Mouse (Mus musculus): ENCODE data around the gene Zfp553. TPM values are rescaled to one million over a fixed set of nuclear protein-coding genes. Genes with fewer than 3 reads are reported as not detected.

Zfp553 gene
- polyA plus RNA-seq, 1 experiment from 2014 or later = 45.2 TPM

DNA sequence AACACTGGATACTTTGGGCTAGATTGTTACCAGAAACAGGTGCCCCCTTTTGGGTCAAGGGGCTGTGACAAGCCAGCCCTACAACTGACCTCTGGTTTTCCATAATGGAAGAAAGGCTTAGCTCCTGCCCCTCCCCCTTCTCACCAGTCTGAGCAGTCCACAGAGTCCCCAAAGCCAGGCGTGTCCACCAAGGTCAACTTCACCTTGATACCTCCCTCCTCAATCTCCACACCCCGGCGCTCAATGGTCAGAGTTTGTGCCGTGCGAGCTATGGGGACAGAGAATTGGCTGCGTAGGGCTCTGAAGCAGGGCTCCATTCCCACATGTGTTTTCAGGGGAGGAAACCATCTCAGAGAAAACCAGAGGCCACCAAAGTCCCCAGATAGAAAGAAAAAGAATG is 15.4 kb upstream of the Zfp553 start:
- Histone ChIP-seq H3K36me3 (ENCODE audit: insufficient read depth, low read length) (no peaks in the 10 kb centered on the region), H3K9ac (replicated peaks; ENCODE audit: low read length) (no peak overlapping the region), H3K9me3 (ENCODE audit: low read length) (no peaks in the 10 kb centered on the region), H3K4me2 (replicated peaks; ENCODE audit: low read depth, low read length) (no peak overlapping the region), H3K27ac (ENCODE audit: low read length) (no peak overlapping the region), H3K4me3 (ENCODE audit: low read length) (no peak overlapping the region), H3K27me3 (ENCODE audit: insufficient read depth, low read length) (no peaks in the 10 kb centered on the region), H3K4me1 (ENCODE audit: insufficient read depth, low read length) (peaks cover 6% of the 10 kb centered on the region)
- 92% methylated on average over 6 of the region's 6 CpGs for WGBS
- ATAC-seq (ENCODE audit: low FRiP score, low TSS enrichment) = no peak

DNA sequence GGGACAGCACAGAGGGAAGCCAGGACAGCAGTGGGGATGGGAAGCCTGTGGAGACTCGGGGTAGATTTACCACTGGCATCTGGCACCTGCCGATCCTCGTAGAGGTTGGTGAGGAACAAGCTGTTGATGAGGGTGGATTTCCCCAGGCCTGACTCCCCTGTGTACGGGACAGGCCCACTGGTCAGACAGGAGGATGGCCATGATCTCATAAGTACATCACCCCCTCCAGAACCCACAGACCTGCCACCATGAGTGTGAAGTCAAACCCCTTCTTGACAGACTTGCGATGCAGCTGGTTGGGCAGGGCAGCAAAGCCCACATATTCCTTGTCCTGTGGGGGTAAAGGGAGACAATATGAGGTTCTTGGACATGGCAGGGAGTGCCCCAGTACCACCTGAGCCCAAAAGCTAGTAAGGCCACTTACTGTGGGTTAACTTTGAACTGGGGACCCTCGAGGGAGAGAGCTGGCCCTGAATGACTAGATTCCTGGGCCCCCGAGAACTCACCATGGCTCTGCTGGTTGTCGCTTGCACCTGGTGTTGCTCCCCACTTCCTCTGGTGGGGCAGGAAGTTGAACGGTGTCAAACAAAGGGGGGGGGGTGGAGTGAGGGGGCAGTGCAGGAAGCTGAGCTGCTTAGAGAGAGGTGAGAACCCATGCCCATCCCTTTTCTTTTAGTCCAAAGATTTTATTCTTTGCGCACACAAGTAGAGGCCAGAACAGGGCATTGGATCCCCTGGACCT is 14.8 kb upstream of the Zfp553 start:
- 79% methylated on average over 10 of the region's 10 CpGs for WGBS
- H3K27me3 ChIP-seq (ENCODE audit: insufficient read depth, low read length) = no peaks in the 10 kb centered on the region

DNA sequence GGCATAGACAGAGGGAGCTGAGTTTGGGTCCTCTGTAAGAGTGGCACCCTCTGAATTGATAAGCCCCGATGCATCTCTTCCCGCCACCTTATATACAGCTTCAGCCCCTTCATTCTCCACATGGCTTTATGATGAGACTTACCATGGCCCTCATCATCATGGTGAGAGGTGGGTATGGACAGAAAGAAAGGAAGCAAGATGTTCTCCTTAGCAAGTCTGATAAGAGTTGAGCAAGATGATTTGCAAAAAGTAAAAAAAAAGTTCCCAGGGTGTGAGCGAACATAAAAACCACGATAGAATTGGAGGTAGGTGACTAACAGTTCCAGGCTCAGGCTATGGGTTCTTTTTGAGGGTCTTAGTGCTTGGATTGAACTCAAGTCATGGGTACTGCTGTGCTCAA is 14.2 kb upstream of the Zfp553 start:
- H3K9me3 ChIP-seq (ENCODE audit: low read length) = no peaks in the 10 kb centered on the region
- ATAC-seq (ENCODE audit: low FRiP score, low TSS enrichment) = no peak
- H3K4me2 ChIP-seq (replicated peaks; ENCODE audit: low read depth, low read length) = no peak overlapping the region
- no peak overlapping the region for H3K27ac ChIP-seq (ENCODE audit: low read length)
- no peak overlapping the region for H3K9ac ChIP-seq (replicated peaks; ENCODE audit: low read length)
- H3K36me3 ChIP-seq (ENCODE audit: insufficient read depth, low read length) = no peaks in the 10 kb centered on the region
- H3K4me1 ChIP-seq (ENCODE audit: insufficient read depth, low read length) = peaks cover 6% of the 10 kb centered on the region
- no peak overlapping the region for H3K4me3 ChIP-seq (ENCODE audit: low read length)
- H3K27me3 ChIP-seq (ENCODE audit: insufficient read depth, low read length) = no peaks in the 10 kb centered on the region
- 86% methylated on average over 4 of the region's 4 CpGs for WGBS

More for the DNA sequence above, 14.8 kb upstream of the Zfp553 start:
- Histone ChIP-seq H3K9ac (replicated peaks; ENCODE audit: low read length) (no peak overlapping the region), H3K9me3 (ENCODE audit: low read length) (no peaks in the 10 kb centered on the region), H3K4me1 (ENCODE audit: insufficient read depth, low read length) (peaks cover 6% of the 10 kb centered on the region), H3K27ac (ENCODE audit: low read length) (no peak overlapping the region), H3K36me3 (ENCODE audit: insufficient read depth, low read length) (no peaks in the 10 kb centered on the region), H3K4me2 (replicated peaks; ENCODE audit: low read depth, low read length) (no peak overlapping the region), H3K4me3 (ENCODE audit: low read length) (no peak overlapping the region)
- ATAC-seq (ENCODE audit: low FRiP score, low TSS enrichment) = no peak

DNA sequence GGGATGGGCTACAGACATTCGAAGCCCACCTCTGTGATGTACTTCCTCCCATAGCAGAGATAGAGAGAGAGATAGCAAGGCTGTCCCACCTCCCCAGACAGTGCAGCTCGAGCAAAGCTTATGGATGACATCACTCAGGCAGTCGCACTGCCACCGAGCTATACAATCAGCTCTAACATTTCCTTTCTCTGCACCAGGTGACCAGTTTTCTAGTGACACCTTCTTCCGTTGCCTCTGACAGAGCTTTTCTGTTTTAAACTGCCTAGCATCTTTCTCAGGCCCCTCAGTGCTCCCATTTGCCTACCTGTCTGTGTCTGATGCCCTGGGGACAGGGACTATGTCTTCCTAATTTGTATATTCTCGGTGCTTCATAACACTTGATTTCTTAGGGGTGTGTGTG is 12.4 kb upstream of the Zfp553 start:
- no peak for ATAC-seq (ENCODE audit: low FRiP score, low TSS enrichment)
- no peak overlapping the region for H3K4me2 ChIP-seq (replicated peaks; ENCODE audit: low read depth, low read length)
- no peaks in the 10 kb centered on the region for H3K9me3 ChIP-seq (ENCODE audit: low read length)
- H3K4me1 ChIP-seq (ENCODE audit: insufficient read depth, low read length) = no peaks in the 10 kb centered on the region
- H3K27ac ChIP-seq (ENCODE audit: low read length) = no peak overlapping the region
- WGBS = 84% methylated on average over 6 of the region's 6 CpGs
- H3K9ac ChIP-seq (replicated peaks; ENCODE audit: low read length) = no peak overlapping the region
- H3K27me3 ChIP-seq (ENCODE audit: insufficient read depth, low read length) = no peaks in the 10 kb centered on the region
- H3K4me3 ChIP-seq (ENCODE audit: low read length) = no peak overlapping the region
- no peaks in the 10 kb centered on the region for H3K36me3 ChIP-seq (ENCODE audit: insufficient read depth, low read length)

DNA sequence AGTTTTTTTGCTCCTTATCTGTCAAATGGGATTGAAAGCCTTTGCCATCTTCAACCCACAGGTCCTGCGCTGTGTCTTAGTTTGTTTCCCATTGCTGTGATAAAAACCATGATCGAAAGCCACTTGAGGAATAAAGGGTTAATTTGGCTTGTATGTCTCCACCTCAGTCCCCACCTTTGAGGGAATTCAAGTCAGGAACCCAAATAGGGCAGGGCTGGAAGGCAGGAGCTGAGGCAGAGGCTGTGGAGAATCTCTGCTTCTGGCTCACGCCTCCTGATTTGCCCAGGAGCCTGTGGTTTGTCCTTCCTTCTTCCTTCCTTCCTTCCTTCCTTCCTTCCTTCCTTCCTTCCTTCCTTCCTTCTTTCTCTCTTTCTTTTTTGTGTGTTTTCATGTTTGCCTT is 9.8 kb upstream of the Zfp553 start:
- Histone ChIP-seq H3K9ac (replicated peaks; ENCODE audit: low read length) (no peak overlapping the region), H3K4me2 (replicated peaks; ENCODE audit: low read depth, low read length) (no peak overlapping the region), H3K27ac (ENCODE audit: low read length) (no peak overlapping the region), H3K36me3 (ENCODE audit: insufficient read depth, low read length) (no peaks in the 10 kb centered on the region), H3K4me3 (ENCODE audit: low read length) (no peak overlapping the region), H3K27me3 (ENCODE audit: insufficient read depth, low read length) (no peaks in the 10 kb centered on the region), H3K9me3 (ENCODE audit: low read length) (no peaks in the 10 kb centered on the region), H3K4me1 (ENCODE audit: insufficient read depth, low read length) (no peaks in the 10 kb centered on the region)
- WGBS = 94% methylated on average over 3 of the region's 3 CpGs
- ATAC-seq (ENCODE audit: low FRiP score, low TSS enrichment) = no peak

DNA sequence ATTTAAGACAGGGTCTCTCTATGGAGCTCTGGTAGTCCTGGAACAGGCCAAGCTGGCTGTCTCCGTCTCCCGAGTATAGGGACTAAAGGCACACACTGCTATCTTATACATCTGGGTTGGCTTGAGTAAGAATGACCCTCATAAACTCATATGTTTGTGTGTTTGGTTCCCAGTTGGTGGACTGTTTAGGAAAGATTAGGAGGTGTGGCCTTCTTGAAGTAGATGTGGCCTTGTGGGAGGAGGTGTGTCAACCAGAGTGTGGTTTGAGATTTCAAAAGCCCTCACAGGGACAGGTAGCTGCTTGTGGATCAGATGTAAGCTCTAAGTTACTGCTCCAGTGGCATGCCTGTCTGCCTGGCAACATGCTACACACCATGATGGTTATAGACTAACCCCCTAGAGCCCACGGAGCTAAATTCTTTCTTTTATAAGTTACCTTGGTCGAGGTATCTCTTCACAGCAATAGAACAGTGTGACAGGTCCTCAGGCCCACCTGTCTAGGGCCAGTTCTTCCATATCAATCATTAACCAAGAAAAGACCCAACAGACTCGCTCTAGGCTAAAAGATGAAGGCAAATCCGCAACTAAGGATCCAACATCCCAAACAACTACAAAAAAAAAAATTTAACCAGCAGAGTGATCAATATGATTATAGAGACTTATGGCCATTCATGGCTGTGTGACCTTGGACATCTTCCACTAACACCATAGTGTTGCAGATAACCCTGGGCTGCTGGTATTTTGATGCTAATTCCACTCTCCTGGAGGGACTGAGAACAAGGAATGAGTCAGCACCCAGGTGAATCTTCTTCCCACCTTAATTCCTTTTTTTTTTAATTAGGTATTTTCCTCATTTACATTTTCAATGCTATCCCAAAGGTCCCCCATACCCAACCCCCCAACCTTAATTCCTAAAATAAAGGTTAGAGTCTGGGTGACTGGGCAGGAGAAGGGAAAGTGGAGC is 9.1 kb upstream of the Zfp553 start:
- WGBS = 83% methylated on average over 6 of the region's 6 CpGs
- Histone ChIP-seq H3K36me3 (ENCODE audit: insufficient read depth, low read length) (no peaks in the 10 kb centered on the region), H3K4me2 (replicated peaks; ENCODE audit: low read depth, low read length) (no peak overlapping the region), H3K9ac (replicated peaks; ENCODE audit: low read length) (no peak overlapping the region), H3K27ac (ENCODE audit: low read length) (no peak overlapping the region), H3K27me3 (ENCODE audit: insufficient read depth, low read length) (no peaks in the 10 kb centered on the region), H3K4me3 (ENCODE audit: low read length) (no peak overlapping the region), H3K9me3 (ENCODE audit: low read length) (no peaks in the 10 kb centered on the region), H3K4me1 (ENCODE audit: insufficient read depth, low read length) (no peaks in the 10 kb centered on the region)
- no peak for ATAC-seq (ENCODE audit: low FRiP score, low TSS enrichment)

DNA sequence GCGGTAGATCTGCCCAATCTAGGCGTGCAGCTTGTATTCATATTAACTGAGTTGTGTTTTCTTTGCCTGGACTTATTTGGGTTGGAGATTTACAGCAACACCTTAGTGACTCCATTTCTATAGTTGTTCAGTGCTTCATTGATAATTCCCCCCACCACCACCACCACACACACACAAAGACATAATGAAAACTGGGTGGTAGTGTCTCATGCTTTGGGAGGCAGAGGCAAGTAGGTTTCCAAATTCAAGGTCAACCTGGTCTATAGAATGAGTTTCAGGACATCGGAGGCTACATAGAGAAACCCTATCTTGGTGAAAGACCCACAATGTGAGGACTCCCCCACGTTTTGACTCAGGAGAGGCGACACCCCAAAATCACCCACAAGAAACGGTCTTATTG is 8.2 kb upstream of the Zfp553 start:
- H3K36me3 ChIP-seq (ENCODE audit: insufficient read depth, low read length) = peaks cover 4% of the 10 kb centered on the region; the same call in 1 of the 2 replicates
- H3K27me3 ChIP-seq (ENCODE audit: insufficient read depth, low read length) = no peaks in the 10 kb centered on the region
- no peak for ATAC-seq (ENCODE audit: low FRiP score, low TSS enrichment)
- H3K27ac ChIP-seq (ENCODE audit: low read length) = no peak overlapping the region
- no peak overlapping the region for H3K9ac ChIP-seq (replicated peaks; ENCODE audit: low read length)
- no peaks in the 10 kb centered on the region for H3K4me1 ChIP-seq (ENCODE audit: insufficient read depth, low read length)
- H3K4me3 ChIP-seq (ENCODE audit: low read length) = no peak overlapping the region
- H3K4me2 ChIP-seq (replicated peaks; ENCODE audit: low read depth, low read length) = no peak overlapping the region
- no peaks in the 10 kb centered on the region for H3K9me3 ChIP-seq (ENCODE audit: low read length)
- WGBS = 89% methylated on average over 6 of the region's 6 CpGs

DNA sequence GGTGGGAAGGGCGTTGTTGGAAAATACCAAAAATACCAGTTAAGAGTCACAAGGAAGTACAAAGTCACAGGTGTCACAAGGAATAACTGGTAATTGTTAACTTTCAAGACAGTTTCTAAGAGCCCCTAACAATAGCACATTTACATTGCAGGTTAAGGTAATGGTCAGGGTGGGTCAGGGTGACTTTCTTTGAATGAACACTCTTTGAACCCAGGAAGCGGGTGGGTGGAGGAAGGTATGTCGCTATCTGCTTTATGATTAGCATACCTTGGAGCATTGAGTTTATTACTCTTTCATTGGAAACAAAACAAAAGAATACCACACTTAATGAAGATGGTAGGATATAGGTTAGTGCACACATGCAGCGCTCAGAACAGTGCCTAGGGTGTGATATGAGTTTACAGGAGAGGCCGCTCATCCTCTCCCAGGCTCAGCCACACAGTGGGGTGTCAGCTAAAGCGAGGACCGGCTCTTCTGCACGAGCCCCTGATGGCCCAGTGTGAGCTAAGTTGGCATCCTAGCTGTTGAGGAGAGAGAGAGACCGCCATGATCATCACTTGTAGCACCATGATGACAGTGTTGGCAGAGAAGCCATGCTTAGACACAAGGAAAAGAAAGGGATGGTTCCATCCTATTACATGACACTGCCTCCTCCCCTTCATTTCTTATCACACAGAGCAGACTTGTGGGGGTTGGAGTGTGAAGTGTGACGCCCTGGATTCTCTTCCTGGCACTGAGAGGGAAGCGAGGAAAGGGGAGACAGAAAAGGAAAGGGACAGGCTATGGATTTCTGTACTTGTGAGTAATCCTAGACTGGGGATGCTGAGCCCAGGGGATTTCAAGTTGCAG is 7.5 kb upstream of the Zfp553 start:
- ATAC-seq (ENCODE audit: low FRiP score, low TSS enrichment) = no peak
- H3K4me1 ChIP-seq (ENCODE audit: insufficient read depth, low read length) = peaks cover 4% of the 10 kb centered on the region
- no peak overlapping the region for H3K4me2 ChIP-seq (replicated peaks; ENCODE audit: low read depth, low read length)
- WGBS = 83% methylated on average over 11 of the region's 11 CpGs
- no peak overlapping the region for H3K27ac ChIP-seq (ENCODE audit: low read length)
- H3K36me3 ChIP-seq (ENCODE audit: insufficient read depth, low read length) = peaks cover 4% of the 10 kb centered on the region; the same call in 1 of the 2 replicates
- no peak overlapping the region for H3K4me3 ChIP-seq (ENCODE audit: low read length)
- no peaks in the 10 kb centered on the region for H3K9me3 ChIP-seq (ENCODE audit: low read length)
- no peak overlapping the region for H3K9ac ChIP-seq (replicated peaks; ENCODE audit: low read length)
- H3K27me3 ChIP-seq (ENCODE audit: insufficient read depth, low read length) = no peaks in the 10 kb centered on the region

DNA sequence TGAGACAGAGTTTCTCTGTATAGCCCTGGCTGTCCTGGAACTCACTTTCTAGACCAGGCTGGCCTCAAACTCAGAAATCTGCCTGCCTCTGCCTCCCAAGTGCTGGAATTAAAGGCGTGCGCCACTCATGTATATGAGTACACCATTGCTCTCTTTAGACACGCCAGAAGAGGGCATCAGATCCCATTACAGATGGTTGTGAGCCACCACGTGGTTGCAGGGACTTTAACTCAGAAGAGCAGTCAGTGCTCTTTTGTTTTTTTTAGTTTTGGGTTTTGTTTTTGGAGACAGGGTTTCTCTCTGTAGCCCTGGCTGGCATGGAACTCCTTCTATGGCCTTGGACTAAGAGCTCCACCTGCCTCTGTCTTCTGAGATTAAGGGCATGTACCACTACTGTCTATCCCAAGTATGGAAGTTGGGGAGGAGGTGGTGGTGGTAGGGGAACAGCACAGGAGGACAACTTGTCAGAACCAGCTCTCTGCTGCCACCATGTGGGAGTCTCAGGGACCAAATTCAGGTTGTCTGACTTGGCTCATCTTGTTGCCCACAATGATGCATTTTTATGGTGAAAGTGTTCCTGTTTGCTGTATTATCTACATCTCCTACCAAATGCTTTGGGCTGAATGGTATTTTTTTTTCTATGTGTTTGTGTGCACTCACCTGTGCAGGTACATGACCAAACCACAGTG is 4.1 kb upstream of the Zfp553 start:
- H3K4me2 ChIP-seq (replicated peaks; ENCODE audit: low read depth, low read length) = no peak overlapping the region
- H3K36me3 ChIP-seq (ENCODE audit: insufficient read depth, low read length) = peaks cover 7% of the 10 kb centered on the region; the same call in 1 of the 2 replicates
- no peaks in the 10 kb centered on the region for H3K9me3 ChIP-seq (ENCODE audit: low read length)
- 63% methylated on average over 4 of the region's 4 CpGs for WGBS
- no peaks in the 10 kb centered on the region for H3K27me3 ChIP-seq (ENCODE audit: insufficient read depth, low read length)
- peaks cover 19% of the 10 kb centered on the region for H3K4me1 ChIP-seq (ENCODE audit: insufficient read depth, low read length)
- H3K9ac ChIP-seq (replicated peaks; ENCODE audit: low read length) = no peak overlapping the region
- H3K4me3 ChIP-seq (ENCODE audit: low read length) = no peak overlapping the region
- no peak for ATAC-seq (ENCODE audit: low FRiP score, low TSS enrichment)
- no peak overlapping the region for H3K27ac ChIP-seq (ENCODE audit: low read length)

All from kidney, embryonic 16.5 days (tissue).